Mouse (Mus musculus) adipocyte (in vitro differentiated cells): Measurements from ENCODE around the gene Kctd14.
"Not testable (repeated sequence)": the region's sequence is repeated elsewhere in the genome, so short reads cannot be mapped to it uniquely, and the experiment has no call there.

Experiments
- DNase-seq: peaks from one replicate; pipeline ENCODE4 v3.0.0-alpha.2; 2016; ENCODE audit warnings: low spot score

Kctd14 gene

DNA sequence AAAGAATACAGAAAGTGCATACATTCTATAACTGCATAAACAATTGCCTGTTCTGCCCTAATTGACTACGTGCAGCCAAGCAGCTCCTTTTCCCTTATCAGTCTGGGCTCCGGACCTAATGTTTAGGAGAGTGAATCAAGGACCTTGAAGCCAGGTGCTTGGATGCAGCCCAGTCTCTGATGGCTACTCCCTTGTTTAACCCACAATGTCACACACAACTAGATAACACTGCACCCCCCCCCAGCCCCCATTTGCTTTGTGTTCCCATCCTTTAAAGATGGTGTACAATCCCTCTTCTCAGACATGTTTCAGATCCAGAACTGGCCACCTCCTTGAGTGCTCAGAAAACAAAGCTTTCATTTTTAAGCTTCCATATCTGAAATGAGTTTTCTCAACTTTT, at the start of gene Kctd14:
Gene Kctd14 (plus strand): TSS at position 301 of the 400 bp plus-strand sequence.
- DNase-seq, result not testable (repeated sequence)

DNA sequence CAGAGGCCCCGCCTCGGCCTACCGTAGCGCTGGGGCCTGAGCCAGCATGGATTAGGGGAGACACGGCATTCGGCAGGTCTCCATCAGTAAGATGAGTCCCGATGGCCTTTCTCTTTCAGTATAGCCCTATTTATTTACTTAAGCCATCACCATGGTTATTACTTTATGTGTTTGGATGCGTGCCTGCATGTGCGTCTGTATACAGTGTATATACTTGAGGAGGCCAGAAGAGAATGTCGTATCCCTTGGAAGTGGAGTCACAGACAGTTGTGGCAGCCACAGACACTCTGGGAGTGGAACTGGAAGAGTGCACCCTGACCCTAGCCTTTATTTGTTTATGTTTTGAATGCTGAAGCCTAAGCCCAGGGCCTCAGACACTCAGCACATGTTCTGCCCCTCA, 44.0 kb upstream of the Kctd14 start:
- DNase-seq, result no peak

- no peak for DNase-seq
Observed at GRCm38 (mm10) chr7:97411106-97411505, 40.0 kb upstream of the Kctd14 start.

GRCm38 (mm10) chr7:97411575-97411974, 39.5 kb upstream of the Kctd14 start:
- no peak for DNase-seq

- DNase-seq, result no peak
Observed at GRCm38 (mm10) chr7:97413981-97414380, 37.1 kb upstream of the Kctd14 start.

DNA sequence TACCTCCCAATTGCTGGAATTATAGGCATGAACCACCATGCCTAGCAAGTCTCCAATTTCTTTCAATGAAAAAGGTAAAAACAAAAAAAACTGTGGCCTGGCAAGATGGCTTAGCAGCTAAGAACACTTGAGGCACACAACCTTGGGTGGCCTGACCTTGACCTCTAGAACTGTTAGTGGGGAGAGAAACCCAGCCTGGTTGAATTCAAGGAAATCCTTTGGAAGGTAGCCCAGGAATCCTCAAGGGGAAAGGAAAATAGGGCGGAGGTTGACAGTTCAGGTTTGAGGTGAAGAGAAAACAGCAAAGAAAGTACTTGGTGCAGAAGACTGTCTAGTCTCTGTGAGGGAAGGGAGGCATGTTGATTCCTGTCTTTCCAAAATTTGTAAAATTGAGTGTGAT, 36.7 kb upstream of the Kctd14 start:
- peak; percentile 53 for DNase-seq

- DNase-seq, result no peak
Observed at GRCm38 (mm10) chr7:97414915-97415687, 36.0 kb upstream of the Kctd14 start.

DNA sequence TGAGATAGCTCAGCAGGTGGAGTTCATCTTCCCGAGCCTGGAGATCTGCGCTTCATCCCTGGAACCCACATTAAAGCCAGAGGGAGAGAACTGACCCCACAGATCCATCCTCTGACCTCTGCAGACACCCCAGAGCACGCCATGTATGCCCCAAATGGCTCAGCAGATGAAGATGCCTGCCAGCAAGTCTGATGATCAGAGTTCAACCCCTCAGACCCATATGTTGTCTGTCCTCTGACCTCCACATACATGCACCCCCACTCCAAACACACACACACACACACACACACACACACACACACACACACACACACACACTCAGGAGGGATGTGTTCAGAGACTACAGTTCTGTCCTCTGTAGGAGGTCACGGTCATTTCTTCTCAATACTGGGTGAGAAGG, 34.6 kb upstream of the Kctd14 start:
- DNase-seq, result no peak

GRCm38 (mm10) chr7:97416906-97417777, 34.0 kb upstream of the Kctd14 start, which contains the start of gene Thrsp:
Gene Thrsp (minus strand): TSS chr7:97417730.
- peak; percentile 83 for DNase-seq

DNA sequence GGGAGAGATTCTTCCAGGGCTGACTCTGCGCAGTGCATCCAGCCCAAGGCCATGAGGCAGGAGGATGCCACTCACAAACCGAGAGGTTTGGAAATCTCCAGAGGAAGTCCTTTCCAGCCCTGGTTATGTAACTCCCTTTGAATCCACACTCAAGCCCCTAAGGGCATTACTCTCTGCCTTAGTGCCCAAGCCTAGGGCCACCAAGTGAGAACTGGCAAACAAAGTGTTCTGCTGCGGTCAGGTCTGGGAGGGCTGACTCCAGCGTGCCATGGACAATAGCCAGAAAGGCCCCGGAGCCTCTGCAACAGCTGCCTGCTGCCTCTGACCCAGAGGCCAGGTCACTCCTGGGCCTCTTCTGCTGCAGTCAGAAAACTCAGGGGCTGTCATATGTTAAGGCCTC, 32.4 kb upstream of the Kctd14 start:
- peak; percentile 91 for DNase-seq

GRCm38 (mm10) chr7:97419163-97419562, 32.0 kb upstream of the Kctd14 start:
- no peak for DNase-seq

GRCm38 (mm10) chr7:97420406-97420805, 30.7 kb upstream of the Kctd14 start:
- DNase-seq, result peak; percentile 78

DNA sequence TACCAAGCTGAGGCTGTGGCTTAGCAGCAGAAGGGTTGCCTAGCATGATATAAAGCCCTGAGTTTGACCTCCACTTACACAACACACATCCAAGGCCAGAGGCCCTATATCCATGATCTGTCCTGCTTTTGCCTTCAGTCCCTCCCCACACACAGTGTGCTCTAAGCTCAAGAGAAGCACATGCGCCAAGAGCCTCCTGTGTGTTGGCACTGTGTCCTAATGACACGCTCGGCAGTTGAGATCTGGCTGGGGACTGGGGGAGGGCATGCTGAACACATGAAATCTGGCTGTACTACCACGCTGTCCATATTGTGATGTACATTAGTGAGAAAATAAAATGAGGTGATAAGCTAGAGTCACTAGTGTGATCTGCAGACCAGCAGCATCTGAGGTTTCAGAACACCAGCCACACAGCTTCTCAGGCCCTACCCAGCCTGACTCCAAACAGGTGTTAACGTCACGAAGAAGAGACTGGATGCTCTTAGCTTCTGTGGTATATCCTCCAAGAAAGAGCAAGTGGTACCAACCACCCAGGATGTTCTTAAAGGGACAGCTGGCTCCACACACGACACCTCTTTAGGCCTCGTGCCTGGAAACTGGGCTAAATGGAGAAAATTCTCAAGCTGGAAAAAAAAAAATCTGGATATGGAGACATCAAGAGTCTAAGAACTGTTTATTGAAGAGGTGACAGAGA, 30.0 kb upstream of the Kctd14 start:
- DNase-seq, result peak; percentile 83

GRCm38 (mm10) chr7:97423754-97424153, 27.4 kb upstream of the Kctd14 start:
- DNase-seq, result no peak

GRCm38 (mm10) chr7:97424621-97425245, 26.4 kb upstream of the Kctd14 start:
- DNase-seq, result peak; percentile 80

DNA sequence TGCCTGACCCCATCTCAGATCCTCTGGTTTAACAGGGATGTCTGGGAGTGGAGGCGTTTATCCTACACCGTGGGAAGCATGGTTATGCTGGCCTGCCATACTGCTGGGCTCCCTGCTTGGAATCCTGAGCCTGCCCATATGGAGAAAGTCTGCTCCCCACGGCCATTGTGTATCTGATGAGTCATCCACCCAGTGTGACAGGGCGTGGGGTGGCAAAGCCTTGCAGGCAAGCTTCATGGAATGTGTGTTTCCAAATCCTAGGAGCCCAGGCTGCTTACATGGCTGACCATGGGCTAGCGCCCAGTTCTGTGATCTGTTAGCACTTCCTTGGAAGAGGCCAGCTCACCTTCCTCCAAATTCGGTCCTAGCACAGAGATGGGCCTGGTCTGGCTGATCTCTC, 24.6 kb upstream of the Kctd14 start:
- DNase-seq, result no peak

GRCm38 (mm10) chr7:97427296-97427695, 23.8 kb upstream of the Kctd14 start:
- no peak for DNase-seq

DNA sequence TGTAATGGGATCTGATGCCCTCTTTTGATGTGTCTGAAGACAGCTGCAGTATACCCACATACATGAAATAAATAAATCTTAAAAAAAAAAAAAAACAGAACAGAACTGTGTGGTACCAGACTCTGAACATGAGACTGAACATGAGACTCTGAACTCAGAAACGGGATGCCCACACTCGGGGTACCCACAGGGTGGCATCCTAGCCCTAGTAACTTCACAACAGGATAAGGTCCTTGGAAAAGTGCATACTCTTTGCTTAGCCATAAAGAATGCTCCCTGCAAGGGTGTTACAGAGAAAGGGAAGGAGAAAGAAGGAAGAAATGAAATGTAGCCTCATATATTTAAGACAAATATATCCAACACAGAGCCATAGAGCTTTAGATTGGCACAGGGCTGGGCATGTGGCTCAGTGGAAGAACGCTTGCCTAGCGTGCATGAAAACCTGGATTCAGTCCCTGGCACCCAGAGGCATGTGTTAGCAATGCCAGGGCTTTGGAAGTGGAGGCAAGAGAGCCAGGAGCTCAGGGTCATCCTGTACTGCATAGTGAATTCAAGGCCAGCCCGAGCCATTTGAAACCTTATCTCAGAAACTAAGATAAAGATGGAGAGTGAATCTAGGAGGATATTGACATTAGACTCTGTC, 23.2 kb upstream of the Kctd14 start:
- peak; percentile 64 for DNase-seq

DNA sequence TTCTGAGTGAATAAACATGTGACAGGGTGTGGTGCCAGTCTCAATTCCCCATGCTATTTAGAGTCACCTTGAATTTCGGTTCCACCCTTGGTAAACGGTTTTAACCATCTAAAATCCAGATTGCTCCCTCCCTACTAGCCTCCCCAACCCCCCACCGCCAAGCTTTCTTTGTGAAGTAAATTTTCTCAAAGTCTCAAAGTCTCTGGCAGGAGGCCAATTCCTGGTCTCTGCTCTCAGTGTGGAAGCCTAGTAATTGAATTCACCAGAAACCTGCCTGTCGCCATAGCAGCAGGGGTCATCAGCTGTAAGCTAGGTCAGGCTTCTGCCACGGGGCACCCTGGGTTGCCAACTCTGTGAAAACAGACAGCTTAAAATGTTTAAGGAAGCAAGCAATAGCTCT, 21.4 kb upstream of the Kctd14 start:
- DNase-seq, result no peak

GRCm38 (mm10) chr7:97433517-97433916, 17.6 kb upstream of the Kctd14 start:
- not testable (repeated sequence) for DNase-seq

- no peak for DNase-seq
Observed at GRCm38 (mm10) chr7:97434517-97434916, 16.6 kb upstream of the Kctd14 start.
